Mouse (Mus musculus): ENCODE measurements at regions not wholly inside any gene's neighbourhood (a gene's known extent, or its start where the extent isn't known, plus 50 kb on each side); places are given as distances from the start of the nearest gene placed in this dataset.
A peak's percentile ranks its signal among the peaks of the same experiment; 100 is the strongest.

DNA sequence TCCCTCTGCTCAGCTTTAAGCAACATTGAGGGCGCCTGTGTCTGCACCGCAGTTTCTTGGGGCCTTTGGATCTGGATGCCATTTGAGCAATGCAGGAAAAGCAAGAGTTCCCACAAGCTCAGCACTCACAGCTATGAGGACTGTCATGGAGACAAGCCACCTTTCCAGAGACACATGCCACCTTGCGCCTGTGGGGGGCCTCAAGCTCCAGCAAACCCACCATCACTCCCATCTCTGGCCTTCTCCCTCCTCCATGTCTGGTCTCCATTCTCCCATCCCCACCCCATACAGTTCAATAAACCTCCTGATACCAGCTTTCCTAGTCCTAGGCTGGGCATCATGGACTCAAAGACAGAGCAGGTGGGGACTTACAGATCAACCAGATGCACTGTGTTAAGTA is 97.8 kb downstream of the Wdr11 start:
- H3K9me3 ChIP-seq (ENCODE audit: low read depth, low read length) = no peaks in the 10 kb centered on the region
- H3K4me1 ChIP-seq (ENCODE audit: insufficient read depth) = peaks cover 17% of the 10 kb centered on the region
- DNase-seq (no peak), ATAC-seq (ENCODE audit: insufficient read depth) (no peak)
- no peak overlapping the region for H3K9ac ChIP-seq
- H3K4me2 ChIP-seq = no peak overlapping the region
- H3K27ac ChIP-seq (ENCODE audit: low read depth) = no peak overlapping the region
- H3K27me3 ChIP-seq (ENCODE audit: insufficient read depth, low read length) = no peaks in the 10 kb centered on the region
- no peak overlapping the region for H3K4me3 ChIP-seq (ENCODE audit: low read depth, low read length)
- no peak for TF ChIP-seq CTCF (IDR thresholded peaks at IDR 0.05; ENCODE audit: low read depth)
- WGBS = 94% methylated on average over 3 of the region's 3 CpGs
- no peaks in the 10 kb centered on the region for H3K36me3 ChIP-seq (ENCODE audit: insufficient read depth)

DNA sequence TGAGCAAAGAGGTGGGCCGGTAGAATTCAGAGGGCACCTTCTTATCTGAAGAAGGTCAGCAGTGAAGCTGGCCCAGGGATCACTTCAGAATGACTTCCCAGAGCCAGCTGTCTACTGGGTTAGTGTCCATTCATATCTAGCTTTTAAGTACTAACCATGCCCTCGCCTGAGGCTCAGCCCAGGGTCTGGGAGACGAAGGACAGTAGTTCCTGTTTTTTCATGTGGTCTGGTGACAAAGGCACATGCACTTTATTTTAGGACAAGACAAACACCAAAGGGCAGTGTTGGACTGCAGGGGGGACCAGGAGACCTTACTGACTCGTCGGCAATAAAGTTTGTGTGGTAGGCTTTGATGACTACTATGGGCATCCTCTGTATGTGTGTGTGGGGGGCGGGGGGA is 99.2 kb downstream of the Wdr11 start:
- Histone ChIP-seq H3K4me3 (ENCODE audit: low read depth, low read length) (no peak overlapping the region), H3K4me2 (no peak overlapping the region), H3K27ac (ENCODE audit: low read depth) (no peak overlapping the region), H3K27me3 (ENCODE audit: insufficient read depth, low read length) (no peaks in the 10 kb centered on the region), H3K9me3 (ENCODE audit: low read depth, low read length) (no peaks in the 10 kb centered on the region), H3K36me3 (ENCODE audit: insufficient read depth) (no peaks in the 10 kb centered on the region), H3K9ac (no peak overlapping the region), H3K4me1 (ENCODE audit: insufficient read depth) (peaks cover 16% of the 10 kb centered on the region)
- ATAC-seq (ENCODE audit: insufficient read depth) (no peak), DNase-seq (no peak)
- no peak for TF ChIP-seq CTCF (IDR thresholded peaks at IDR 0.05; ENCODE audit: low read depth)
- WGBS = 78% methylated on average over 6 of the region's 6 CpGs

GRCm38 (mm10) chr7:129691619-129692071 is 100.0 kb downstream of the Wdr11 start:
- Histone ChIP-seq H3K9me3 (ENCODE audit: low read depth, low read length) (no peaks in the 10 kb centered on the region), H3K27ac (ENCODE audit: low read depth) (peak overlapping the region; percentile 32; the same call in 1 of the 2 replicates), H3K4me1 (ENCODE audit: insufficient read depth) (peaks cover 14% of the 10 kb centered on the region), H3K36me3 (ENCODE audit: insufficient read depth) (no peaks in the 10 kb centered on the region), H3K4me2 (no peak overlapping the region), H3K4me3 (ENCODE audit: low read depth, low read length) (no peak overlapping the region), H3K9ac (no peak overlapping the region), H3K27me3 (ENCODE audit: insufficient read depth, low read length) (no peaks in the 10 kb centered on the region)
- WGBS = 16% methylated on average over 3 of the region's 3 CpGs
- TF ChIP-seq CTCF (IDR thresholded peaks at IDR 0.05; ENCODE audit: low read depth) = no peak
- peak; percentile 65 for DNase-seq
- ATAC-seq (ENCODE audit: insufficient read depth) = peak; percentile 64; the same call in 1 of the 2 replicates

- H3K4me3 ChIP-seq (ENCODE audit: low read depth, low read length) = no peak overlapping the region
- H3K4me1 ChIP-seq (ENCODE audit: insufficient read depth) = peaks cover 8% of the 10 kb centered on the region; the same call in 1 of the 2 replicates
- no peaks in the 10 kb centered on the region for H3K9me3 ChIP-seq (ENCODE audit: low read depth, low read length)
- no peak for TF ChIP-seq CTCF (IDR thresholded peaks at IDR 0.05; ENCODE audit: low read depth)
- WGBS = 52% methylated on average over 9 of the region's 9 CpGs
- no peaks in the 10 kb centered on the region for H3K27me3 ChIP-seq (ENCODE audit: insufficient read depth, low read length)
- DNase-seq = no peak
- no peak overlapping the region for H3K27ac ChIP-seq (ENCODE audit: low read depth)
- H3K4me2 ChIP-seq = no peak overlapping the region
- H3K9ac ChIP-seq = no peak overlapping the region
- H3K36me3 ChIP-seq (ENCODE audit: insufficient read depth) = no peaks in the 10 kb centered on the region
- no peak for ATAC-seq (ENCODE audit: insufficient read depth)
Observed at GRCm38 (mm10) chr7:129693635-129694034, 102.0 kb downstream of the Wdr11 start.

DNA sequence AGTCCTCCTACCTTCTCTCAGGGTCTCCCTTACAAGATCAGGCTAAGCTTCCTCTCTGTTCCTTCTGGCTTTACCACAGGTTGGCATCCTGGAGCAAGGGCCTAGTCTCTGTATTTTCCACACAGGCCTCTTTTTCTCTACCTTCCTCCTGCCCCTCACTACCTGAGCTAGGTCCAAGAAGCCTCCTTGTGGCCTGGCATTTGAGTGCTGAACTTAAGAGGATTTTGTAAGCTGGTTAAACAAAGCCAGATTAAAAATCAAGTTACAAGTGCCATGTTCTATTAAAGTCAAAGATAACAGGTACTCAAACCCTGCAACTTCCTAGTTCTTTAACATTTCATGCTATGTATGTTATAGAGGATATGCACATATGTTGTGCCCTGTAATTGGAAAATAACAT is 102.5 kb downstream of the Wdr11 start:
- ATAC-seq (ENCODE audit: insufficient read depth) = no peak
- Histone ChIP-seq H3K4me2 (no peak overlapping the region), H3K36me3 (ENCODE audit: insufficient read depth) (no peaks in the 10 kb centered on the region), H3K4me1 (ENCODE audit: insufficient read depth) (peaks cover 8% of the 10 kb centered on the region; the same call in 1 of the 2 replicates), H3K27ac (ENCODE audit: low read depth) (no peak overlapping the region), H3K9me3 (ENCODE audit: low read depth, low read length) (no peaks in the 10 kb centered on the region), H3K4me3 (ENCODE audit: low read depth, low read length) (no peak overlapping the region), H3K9ac (no peak overlapping the region), H3K27me3 (ENCODE audit: insufficient read depth, low read length) (no peaks in the 10 kb centered on the region)
- no peak for DNase-seq
- TF ChIP-seq CTCF (IDR thresholded peaks at IDR 0.05; ENCODE audit: low read depth) = no peak

DNA sequence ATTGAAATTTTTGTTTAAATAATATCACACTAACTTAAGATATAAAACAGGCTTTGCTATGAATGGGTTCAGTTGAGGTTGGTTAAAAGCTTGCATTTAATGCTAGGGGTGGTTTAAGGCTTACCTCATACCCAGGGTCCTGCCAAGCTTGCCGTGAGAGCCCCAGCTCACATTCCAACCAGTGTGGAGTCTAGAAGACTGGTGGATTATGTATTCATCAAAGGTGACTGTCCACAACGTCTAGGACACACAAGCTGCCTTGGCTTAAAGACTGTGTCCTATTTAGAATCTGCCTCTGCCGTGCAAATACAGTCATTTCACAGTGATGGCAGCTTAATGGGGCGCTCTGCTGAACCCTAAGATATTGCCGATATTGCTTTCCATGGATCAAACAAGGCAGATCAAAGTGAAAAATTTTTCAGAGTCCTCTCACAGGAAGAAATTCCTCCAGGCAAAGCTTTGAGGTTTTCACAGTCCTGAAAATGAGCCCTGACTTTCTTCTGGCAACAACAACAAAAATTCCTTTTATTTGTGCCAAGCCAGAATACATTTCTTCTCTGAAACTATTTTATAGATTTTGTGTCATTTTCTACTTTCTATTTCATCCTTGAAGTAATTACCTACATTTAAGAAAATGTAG is 108.4 kb downstream of the Wdr11 start:
- H3K9me3 ChIP-seq (ENCODE audit: low read depth, low read length) = no peaks in the 10 kb centered on the region
- H3K27me3 ChIP-seq (ENCODE audit: insufficient read depth, low read length) = no peaks in the 10 kb centered on the region
- 56% methylated on average over 5 of the region's 5 CpGs for WGBS
- no peaks in the 10 kb centered on the region for H3K36me3 ChIP-seq (ENCODE audit: insufficient read depth)
- no peak overlapping the region for H3K4me2 ChIP-seq
- DNase-seq (no peak), ATAC-seq (ENCODE audit: insufficient read depth) (no peak)
- H3K9ac ChIP-seq = no peak overlapping the region
- no peak overlapping the region for H3K4me3 ChIP-seq (ENCODE audit: low read depth, low read length)
- no peak overlapping the region for H3K27ac ChIP-seq (ENCODE audit: low read depth)
- no peaks in the 10 kb centered on the region for H3K4me1 ChIP-seq (ENCODE audit: insufficient read depth)
- TF ChIP-seq CTCF (IDR thresholded peaks at IDR 0.05; ENCODE audit: low read depth) = no peak

DNA sequence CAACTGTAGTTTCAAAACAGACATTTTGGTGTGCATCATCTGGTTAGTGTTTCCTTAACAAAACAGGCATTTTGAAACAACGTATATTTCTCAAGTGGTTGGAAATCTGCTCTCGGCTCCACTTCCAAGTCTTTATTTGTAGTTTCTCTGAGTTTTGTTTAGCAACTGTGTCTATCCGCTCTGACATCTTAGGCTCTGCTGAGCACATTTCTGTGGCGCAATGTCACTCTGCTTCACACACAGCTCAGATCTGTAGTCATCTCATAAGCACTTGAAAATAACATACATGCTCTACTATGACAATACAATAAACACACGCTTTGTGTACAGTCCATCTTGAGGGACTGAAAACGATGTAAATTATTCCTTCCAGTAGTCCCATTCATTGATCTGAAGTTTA is 135.9 kb downstream of the Wdr11 start:
- Histone ChIP-seq H3K9ac (no peak overlapping the region), H3K9me3 (ENCODE audit: low read depth, low read length) (no peaks in the 10 kb centered on the region), H3K4me3 (ENCODE audit: low read depth, low read length) (no peak overlapping the region), H3K27me3 (ENCODE audit: insufficient read depth, low read length) (no peaks in the 10 kb centered on the region), H3K36me3 (ENCODE audit: insufficient read depth) (no peaks in the 10 kb centered on the region), H3K27ac (ENCODE audit: low read depth) (no peak overlapping the region), H3K4me1 (ENCODE audit: insufficient read depth) (peaks cover 6% of the 10 kb centered on the region; the same call in 1 of the 2 replicates), H3K4me2 (no peak overlapping the region)
- ATAC-seq (ENCODE audit: insufficient read depth) (0 out of 2 replicates have a peak, but pooled peaks have one; percentile 24), DNase-seq (peak; percentile 38)
- 61% methylated on average over 6 of the region's 6 CpGs for WGBS
- TF ChIP-seq CTCF (IDR thresholded peaks at IDR 0.05; ENCODE audit: low read depth) = no peak
